Mouse (Mus musculus) kidney, adult 2 months (tissue): ENCODE measurements around the gene Slc37a3. TPM values are rescaled to one million over a fixed set of nuclear protein-coding genes. Genes with fewer than 3 reads are reported as not detected.

ENCODE experiments used
- DNase-seq: peaks from one replicate; pipeline ENCODE4 v3.0.0; 2021
- H3K27ac ChIP-seq: fragments of 200-500 bp; 2 replicates; pipeline ENCODE4 v1.5.1; 2012; ENCODE audit warnings: low read depth, low read length, control low read depth, inconsistent platforms; ENCODE audit not compliant: insufficient read depth
- H3K27me3 ChIP-seq: fragments of 200-500 bp; replicated peaks from 2 replicates; pipeline ENCODE4 v1.6.1; 2012; ENCODE audit warnings: mild to moderate bottlenecking, moderate library complexity, low read length, inconsistent platforms; ENCODE audit not compliant: control insufficient read depth, insufficient read depth
- H3K36me3 ChIP-seq: fragments of 200-500 bp; 2 replicates; pipeline ENCODE4 v1.6.1; 2012; ENCODE audit warnings: mild to moderate bottlenecking, moderate library complexity, low read length, inconsistent platforms; ENCODE audit not compliant: control insufficient read depth, insufficient read depth
- H3K4me1 ChIP-seq: fragments of 200-500 bp; 2 replicates; pipeline ENCODE4 v1.6.1; 2011; ENCODE audit warnings: low read length; ENCODE audit not compliant: control insufficient read depth, insufficient read depth
- H3K4me3 ChIP-seq: fragments of 200-500 bp; 2 replicates; pipeline ENCODE4 v1.5.1; 2011; ENCODE audit warnings: mild to moderate bottlenecking, low read depth, low read length, control low read depth; ENCODE audit not compliant: insufficient read depth
- CTCF ChIP-seq: fragments of 200-500 bp; conservative IDR thresholded peaks from 2 replicates; pipeline ENCODE4 v1.5.1; 2011; ENCODE audit warnings: low read depth, mild to moderate bottlenecking, control low read depth, low read length, moderate library complexity, mixed read lengths; ENCODE audit not compliant: insufficient read depth, insufficient read length
- POLR2A ChIP-seq: fragments of 200-500 bp; IDR thresholded peaks from one replicate; pipeline ENCODE4 v1.6.1; 2011; ENCODE audit warnings: low read depth, low read length, control low read depth
- WGBS: fragments of 180-500 bp; shearing (Covaris S2); methylation state at CpG from one replicate; pipeline ENCODE4 v1.1.7; 2018; 5-methylcytosine and 5-hydroxymethylcytosine counted together
- polyA plus RNA-seq: library from polyadenylated mRNA; depleted of rRNA; stranded (reverse); fragments of >200 nt; gene quantifications from 2 replicates; pipeline ENCODE4 v1.2.3, GENCODE M21; 2012

Slc37a3 gene
- polyA plus RNA-seq, 1 experiment = 28.7 TPM

DNA sequence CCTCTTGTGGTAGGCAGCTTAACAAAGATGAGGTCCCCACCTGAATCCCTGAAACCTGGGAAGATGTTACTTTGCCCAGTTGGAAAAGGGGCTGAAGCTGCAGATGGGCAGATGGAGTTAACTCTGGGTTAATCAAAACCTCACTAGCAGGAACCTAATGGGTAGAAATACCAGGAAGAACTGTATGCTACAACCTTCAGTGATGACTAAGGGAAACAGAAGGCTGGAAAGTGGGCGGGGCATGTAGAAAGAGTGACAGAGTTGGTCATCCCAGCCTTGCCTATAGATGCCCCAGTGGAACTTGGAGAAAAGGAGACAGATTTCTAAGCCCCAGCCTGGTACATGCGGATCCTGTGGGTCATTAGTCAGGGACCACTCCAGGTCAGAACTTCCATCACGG is 76.0 kb downstream of the Slc37a3 start:
- peak; percentile 35 for DNase-seq
- TF ChIP-seq POLR2A = no peak
- TF ChIP-seq CTCF = no peak
- WGBS = 81% methylated on average over 3 of the region's 3 CpGs
- Histone ChIP-seq H3K27ac (no peak overlapping the region), H3K36me3 (no peaks in the 10 kb centered on the region), H3K4me1 (no peaks in the 10 kb centered on the region), H3K27me3 (no peaks in the 10 kb centered on the region), H3K4me3 (no peak overlapping the region)

DNA sequence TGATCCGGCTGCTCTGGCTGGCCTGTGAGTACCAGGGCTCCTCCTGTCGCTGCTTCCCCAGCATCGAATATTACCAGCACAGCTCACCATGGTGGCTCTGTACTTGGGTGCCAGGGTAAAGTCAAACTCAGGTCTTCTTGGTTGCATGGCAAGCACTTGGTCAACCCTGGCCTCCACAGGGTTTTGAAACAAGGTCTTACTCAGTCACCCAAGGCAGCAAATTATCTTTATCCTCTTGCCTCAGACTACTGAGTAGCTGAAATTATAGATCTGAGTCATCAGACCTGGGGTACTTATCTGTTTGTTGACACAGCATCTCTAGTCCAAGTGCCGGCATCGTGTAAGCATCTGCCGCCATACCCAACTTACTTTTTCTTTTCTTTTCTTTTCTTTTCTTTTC is 80.4 kb downstream of the Slc37a3 start:
- Histone ChIP-seq H3K27ac (no peak overlapping the region), H3K27me3 (no peaks in the 10 kb centered on the region), H3K4me1 (no peaks in the 10 kb centered on the region), H3K36me3 (no peaks in the 10 kb centered on the region), H3K4me3 (no peak overlapping the region)
- DNase-seq = no peak
- 95% methylated on average over 6 of the region's 6 CpGs for WGBS
- TF ChIP-seq POLR2A = no peak
- TF ChIP-seq CTCF = no peak

DNA sequence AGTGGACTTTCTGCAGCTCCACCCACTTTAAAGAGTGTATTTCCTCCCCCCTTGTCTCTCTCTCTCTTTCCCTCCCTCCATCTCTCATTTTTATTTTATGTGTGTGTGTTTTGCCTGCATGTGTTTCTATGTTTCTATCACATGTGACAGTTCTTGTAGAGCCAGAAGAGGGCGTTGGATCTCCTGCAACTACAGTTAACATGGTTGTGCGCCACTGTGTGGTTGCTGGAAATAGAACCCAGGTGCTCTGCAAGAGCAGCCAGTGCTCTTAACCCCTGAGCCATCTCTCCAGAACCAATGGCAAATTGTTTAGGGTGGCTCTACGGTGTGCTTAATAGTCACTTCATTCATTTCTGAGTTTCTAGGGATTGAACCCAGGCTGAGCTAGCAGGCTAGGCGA is 81.0 kb downstream of the Slc37a3 start:
- Histone ChIP-seq H3K36me3 (no peaks in the 10 kb centered on the region), H3K4me1 (no peaks in the 10 kb centered on the region), H3K4me3 (no peak overlapping the region), H3K27me3 (no peaks in the 10 kb centered on the region), H3K27ac (no peak overlapping the region)
- TF ChIP-seq CTCF (no peak), POLR2A (no peak)
- 85% methylated on average over 4 of the region's 4 CpGs for WGBS
- DNase-seq = no peak

DNA sequence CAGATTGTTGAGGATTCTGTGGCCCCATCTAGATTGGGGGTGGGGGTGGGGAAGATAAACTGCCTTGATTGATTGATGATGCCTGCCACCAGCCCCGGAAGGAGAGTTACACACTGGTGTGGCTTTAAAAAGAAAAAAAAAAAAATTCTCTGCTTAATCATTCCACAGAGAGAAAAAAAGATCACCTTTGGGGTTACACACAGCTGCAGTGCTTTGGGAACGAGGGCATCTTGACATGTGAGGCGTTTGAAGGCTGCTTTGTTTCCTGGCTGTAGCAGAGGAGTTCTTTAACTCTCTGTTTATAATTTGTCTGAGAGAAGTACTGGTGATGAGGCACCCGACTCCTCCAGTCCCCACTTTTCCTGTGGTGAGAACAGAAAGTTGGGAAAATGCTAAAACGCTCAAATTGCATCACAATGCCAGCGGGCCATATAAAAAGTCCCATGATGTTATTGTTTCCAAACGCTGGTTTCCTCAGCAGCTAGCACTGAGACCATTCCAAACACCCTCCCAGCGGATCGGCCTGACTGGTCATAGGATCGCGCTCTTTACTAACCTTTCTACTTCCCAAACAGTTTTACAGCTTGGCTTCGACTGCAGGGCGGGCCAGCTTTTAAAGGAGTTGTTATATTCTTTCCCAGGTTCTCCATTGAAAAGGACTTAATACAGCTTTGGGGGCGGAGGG is 81.6 kb downstream of the Slc37a3 start:
- Histone ChIP-seq H3K4me1 (no peaks in the 10 kb centered on the region), H3K36me3 (no peaks in the 10 kb centered on the region), H3K27me3 (no peaks in the 10 kb centered on the region), H3K4me3 (no peak overlapping the region), H3K27ac (no peak overlapping the region)
- 13% methylated on average over 14 of the region's 14 CpGs for WGBS
- TF ChIP-seq POLR2A (no peak), CTCF (no peak)
- peak; percentile 42 for DNase-seq

DNA sequence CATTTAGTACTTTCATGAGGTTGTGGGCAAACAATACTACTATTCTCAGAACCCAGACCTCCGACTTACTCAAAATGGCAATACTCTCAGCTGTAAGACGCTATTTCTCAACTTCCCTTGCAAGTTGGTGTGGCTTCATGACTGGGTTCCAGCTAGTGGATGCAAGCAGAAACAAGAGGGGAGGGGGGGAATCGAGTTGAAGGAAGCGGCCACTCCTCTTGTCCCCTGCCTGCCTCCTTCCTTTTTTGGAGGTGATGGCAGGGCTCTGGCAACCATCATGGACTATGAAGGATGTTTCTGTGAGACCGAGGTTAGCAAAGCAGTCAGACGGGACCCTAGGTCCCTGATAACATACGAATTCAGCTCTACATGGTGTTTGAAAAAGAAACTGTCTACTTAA is 87.8 kb downstream of the Slc37a3 start:
- no peak overlapping the region for H3K4me3 ChIP-seq
- no peaks in the 10 kb centered on the region for H3K36me3 ChIP-seq
- 78% methylated on average over 7 of the region's 7 CpGs for WGBS
- H3K4me1 ChIP-seq = peaks cover 10% of the 10 kb centered on the region; the same call in 1 of the 2 replicates
- no peak for DNase-seq
- no peaks in the 10 kb centered on the region for H3K27me3 ChIP-seq
- H3K27ac ChIP-seq = no peak overlapping the region
- TF ChIP-seq POLR2A (no peak), CTCF (no peak)

DNA sequence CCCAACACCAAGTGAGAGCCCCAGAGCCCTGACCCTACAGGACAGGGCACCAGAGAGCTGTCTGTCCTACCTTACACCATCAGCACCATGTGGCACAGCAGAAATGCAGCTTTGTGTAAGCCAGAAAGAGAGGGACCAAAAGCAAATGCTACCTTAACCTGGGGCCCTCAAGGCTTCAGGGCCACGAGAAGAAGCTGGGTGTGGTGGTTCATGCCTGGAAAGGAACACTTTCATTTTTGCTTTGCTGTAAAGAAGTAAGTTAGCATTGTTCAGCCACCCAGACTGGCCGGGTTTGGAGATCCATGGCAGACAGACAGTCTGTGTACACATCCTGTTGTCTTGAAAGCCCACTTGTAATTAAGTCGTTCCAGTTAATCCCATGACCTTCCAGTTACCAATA is 89.7 kb downstream of the Slc37a3 start:
- peaks cover 18% of the 10 kb centered on the region; the same call in 1 of the 2 replicates for H3K4me1 ChIP-seq
- no peak for TF ChIP-seq POLR2A
- no peak for TF ChIP-seq CTCF
- H3K4me3 ChIP-seq = no peak overlapping the region
- no peaks in the 10 kb centered on the region for H3K27me3 ChIP-seq
- peak; percentile 31 for DNase-seq
- H3K27ac ChIP-seq = no peak overlapping the region
- H3K36me3 ChIP-seq = no peaks in the 10 kb centered on the region
- WGBS = 76% methylated on average over 3 of the region's 3 CpGs

DNA sequence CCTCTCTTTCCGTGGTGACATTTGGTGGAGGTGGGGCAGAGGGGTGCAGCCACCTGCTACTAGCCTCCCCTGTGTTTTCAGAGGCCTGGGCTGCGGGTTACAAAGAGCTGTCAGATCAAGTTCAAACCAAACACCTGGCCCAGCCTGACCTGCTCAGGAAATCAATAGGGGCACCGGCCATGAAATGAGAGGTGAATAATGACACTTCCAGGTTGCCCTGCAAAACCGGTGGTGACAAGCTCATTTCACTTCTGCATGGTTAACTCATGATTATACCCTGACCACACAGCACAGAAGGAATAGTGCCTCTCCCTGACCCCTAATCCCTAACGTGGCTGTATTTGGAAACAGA is 90.8 kb downstream of the Slc37a3 start:
- H3K36me3 ChIP-seq = no peaks in the 10 kb centered on the region
- H3K27ac ChIP-seq = peak overlapping the region; percentile 21; the same call in 1 of the 2 replicates
- TF ChIP-seq POLR2A = no peak
- no peak for TF ChIP-seq CTCF
- H3K4me3 ChIP-seq = no peak overlapping the region
- DNase-seq = peak; percentile 41
- peaks cover 18% of the 10 kb centered on the region; the same call in 1 of the 2 replicates for H3K4me1 ChIP-seq
- WGBS = 27% methylated on average over 5 of the region's 5 CpGs
- no peaks in the 10 kb centered on the region for H3K27me3 ChIP-seq
